Mouse (Mus musculus) forebrain, embryonic 16.5 days (tissue): Measurements from ENCODE around the gene Serpinh1. TPM values are rescaled to one million over a fixed set of nuclear protein-coding genes. Genes with fewer than 3 reads are reported as not detected.

Experiments used
- ATAC-seq: fragments of 200-750 bp; cut with Nextera tagmentation; 2 replicates; pipeline ENCODE4 v1.8.0; 2017; ENCODE audit warnings: mild to moderate bottlenecking, moderate library complexity
- H3K27ac ChIP-seq: fragments of 300-500 bp; sonication (generic); 2 replicates; pipeline ENCODE4 v1.5.1; 2014; ENCODE audit warnings: low read length, control low read depth
- H3K27me3 ChIP-seq: fragments of 300-500 bp; sonication (generic); replicated peaks from 2 replicates; pipeline ENCODE4 v1.6.1; 2014; ENCODE audit warnings: low read length; ENCODE audit not compliant: control insufficient read depth, insufficient read depth
- H3K36me3 ChIP-seq: fragments of 300-500 bp; sonication (generic); 2 replicates; pipeline ENCODE4 v1.6.1; 2014; ENCODE audit not compliant: control insufficient read depth, insufficient read depth
- H3K4me1 ChIP-seq: fragments of 300-500 bp; sonication (generic); replicated peaks from 2 replicates; pipeline ENCODE4 v1.6.1; 2014; ENCODE audit warnings: low read length; ENCODE audit not compliant: control insufficient read depth, insufficient read depth
- H3K4me2 ChIP-seq: fragments of 300-500 bp; sonication (generic); 2 replicates; pipeline ENCODE4 v1.6.1; 2014; ENCODE audit warnings: mild to moderate bottlenecking, low read length, control low read depth
- H3K4me3 ChIP-seq: fragments of 300-500 bp; sonication (generic); replicated peaks from 2 replicates; pipeline ENCODE4 v1.5.1; 2014; ENCODE audit warnings: mild to moderate bottlenecking, low read length, control low read depth
- H3K9ac ChIP-seq: fragments of 300-500 bp; sonication (generic); replicated peaks from 2 replicates; pipeline ENCODE4 v1.6.1; 2014; ENCODE audit warnings: low read depth, low read length, control low read depth
- H3K9me3 ChIP-seq: fragments of 300-500 bp; sonication (generic); 2 replicates; pipeline ENCODE4 v1.6.1; 2016; ENCODE audit warnings: low read length; ENCODE audit not compliant: control insufficient read depth
- WGBS: fragments of 180-500 bp; shearing (Covaris S2); extraction: QIAGEN DNeasy Blood & Tissue Kit; methylation state at CpG from one replicate; pipeline ENCODE4 v1.1.7; 2014; 5-methylcytosine and 5-hydroxymethylcytosine counted together
- polyA plus RNA-seq: library from polyadenylated mRNA; unstranded; fragments of >200 nt; fragmentation: Nextera tagmentation; extraction: Ambion mirVana; gene quantifications from 2 replicates; pipeline ENCODE4 v1.2.1, GENCODE M21; 2015

The Serpinh1 gene
- polyA plus RNA-seq, 1 experiment from 2014 or later: 201 TPM

DNA sequence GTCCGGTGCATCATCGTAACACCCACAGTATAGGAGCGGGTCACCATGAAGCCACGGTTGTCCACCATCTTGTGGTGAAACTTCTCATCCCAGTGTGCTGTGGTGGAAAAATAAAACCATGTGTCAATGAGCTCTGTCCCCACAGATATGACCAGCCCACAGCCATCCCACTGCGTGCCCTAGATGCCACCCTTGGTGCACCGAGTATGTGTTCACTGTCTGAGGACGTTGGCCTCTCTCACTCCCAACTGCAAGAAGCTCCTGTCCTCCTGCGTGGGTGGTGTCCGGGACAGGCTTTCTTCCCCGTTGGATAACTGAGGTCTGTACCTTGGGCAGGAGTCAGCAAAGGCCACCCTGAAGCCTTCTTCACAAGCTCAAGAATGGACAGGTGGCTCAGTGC lies 5.8 kb downstream of the Serpinh1 start:
- no peak for ATAC-seq
- Histone ChIP-seq H3K9me3 (no peaks in the 10 kb centered on the region), H3K27me3 (no peaks in the 10 kb centered on the region), H3K27ac (no peak overlapping the region), H3K9ac (no peak overlapping the region), H3K4me1 (peaks cover 17% of the 10 kb centered on the region), H3K4me3 (no peak overlapping the region), H3K4me2 (no peak overlapping the region), H3K36me3 (no peaks in the 10 kb centered on the region)
- 94% methylated on average over 10 of the region's 10 CpGs for WGBS

DNA sequence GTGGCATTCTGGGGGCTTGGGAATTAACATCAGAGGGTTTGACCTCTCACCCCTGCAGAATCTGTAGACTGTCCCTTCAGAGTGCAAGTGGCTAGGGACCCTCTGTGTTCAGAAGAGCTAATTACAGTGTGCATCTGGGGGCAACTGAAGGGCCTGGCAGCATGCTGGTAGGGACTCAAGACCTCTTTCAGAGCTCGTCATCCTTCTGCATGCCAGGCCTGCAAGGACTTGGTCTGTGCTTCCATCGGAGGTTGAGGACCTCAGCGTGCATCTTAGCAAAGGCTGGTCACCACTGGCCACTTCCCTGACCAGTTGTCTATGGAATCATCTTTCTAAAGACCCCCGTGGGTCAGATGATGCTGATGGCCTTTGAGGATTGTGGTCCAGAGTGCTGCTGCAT lies 9.5 kb downstream of the Serpinh1 start:
- no peak overlapping the region for H3K4me3 ChIP-seq
- no peaks in the 10 kb centered on the region for H3K27me3 ChIP-seq
- no peaks in the 10 kb centered on the region for H3K9me3 ChIP-seq
- H3K9ac ChIP-seq: no peak overlapping the region
- no peak overlapping the region for H3K27ac ChIP-seq
- H3K4me2 ChIP-seq: no peak overlapping the region
- no peaks in the 10 kb centered on the region for H3K36me3 ChIP-seq
- WGBS: 91% methylated on average over 4 of the region's 4 CpGs
- ATAC-seq: no peak
- H3K4me1 ChIP-seq: no peaks in the 10 kb centered on the region

DNA sequence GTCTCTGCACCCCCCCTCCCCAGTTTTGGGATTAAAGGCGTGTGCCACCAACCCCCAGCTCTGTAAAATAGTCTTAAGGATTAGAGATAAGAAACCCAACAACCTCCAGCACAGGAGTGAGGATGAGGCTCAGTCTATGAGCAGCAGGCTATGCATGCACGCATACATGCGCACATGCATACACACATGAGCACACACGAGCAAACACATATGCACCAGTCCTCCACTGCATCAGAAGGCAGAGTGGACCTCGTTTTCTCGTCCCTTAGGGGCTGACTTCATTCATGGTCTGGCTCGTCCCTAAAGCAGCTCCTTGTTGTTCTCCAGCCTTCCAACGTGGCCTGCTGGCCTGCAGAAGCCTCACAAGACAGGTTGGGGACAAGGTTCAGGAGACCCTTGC lies 12.3 kb downstream of the Serpinh1 start:
- H3K4me1 ChIP-seq: no peaks in the 10 kb centered on the region
- H3K27me3 ChIP-seq: no peaks in the 10 kb centered on the region
- no peak overlapping the region for H3K4me3 ChIP-seq
- H3K9me3 ChIP-seq: no peaks in the 10 kb centered on the region
- H3K9ac ChIP-seq: no peak overlapping the region
- peaks cover 15% of the 10 kb centered on the region for H3K36me3 ChIP-seq
- H3K27ac ChIP-seq: no peak overlapping the region
- WGBS: 85% methylated on average over 8 of the region's 8 CpGs
- no peak overlapping the region for H3K4me2 ChIP-seq
- ATAC-seq: no peak

DNA sequence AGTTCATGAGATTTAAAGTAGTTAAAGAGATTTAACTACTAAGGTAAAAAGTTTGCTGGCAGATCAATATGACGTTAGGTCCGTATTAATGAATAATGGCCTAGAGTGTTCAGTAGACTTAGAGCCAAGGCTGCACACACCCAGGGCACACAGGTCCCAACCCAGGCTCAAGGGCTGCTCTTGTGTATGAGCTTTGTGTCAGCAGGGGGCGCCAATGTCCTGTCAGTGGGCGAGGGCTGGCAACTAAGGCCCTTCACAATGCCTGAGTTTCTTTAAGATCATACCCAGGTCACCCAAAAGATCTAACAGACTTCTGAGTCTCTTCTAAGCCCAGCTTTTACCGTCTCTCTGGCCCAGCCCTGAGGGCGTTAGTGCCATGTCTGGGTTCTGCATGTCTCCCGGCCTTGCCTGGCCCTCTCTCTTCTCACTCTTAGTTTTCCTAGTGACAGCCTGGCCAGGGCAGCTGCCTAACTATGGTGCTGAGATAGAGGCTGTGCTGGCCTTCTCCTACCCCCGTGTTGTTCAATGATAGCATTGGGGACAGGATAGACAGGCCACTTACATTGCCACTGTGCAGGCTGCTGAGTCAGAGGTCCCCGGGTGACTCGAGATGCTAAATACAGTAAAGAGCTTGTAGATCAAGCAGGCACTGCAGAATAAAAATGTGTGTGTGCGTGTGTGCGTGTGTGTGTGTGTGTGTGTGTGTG lies 20.1 kb downstream of the Serpinh1 start:
- Histone ChIP-seq H3K4me3 (no peak overlapping the region), H3K27ac (no peak overlapping the region), H3K9me3 (no peaks in the 10 kb centered on the region), H3K4me2 (no peak overlapping the region), H3K9ac (no peak overlapping the region), H3K4me1 (no peaks in the 10 kb centered on the region), H3K27me3 (no peaks in the 10 kb centered on the region), H3K36me3 (peaks cover 15% of the 10 kb centered on the region)
- 44% methylated on average over 12 of the region's 12 CpGs for WGBS
- ATAC-seq: peak; percentile 74

DNA sequence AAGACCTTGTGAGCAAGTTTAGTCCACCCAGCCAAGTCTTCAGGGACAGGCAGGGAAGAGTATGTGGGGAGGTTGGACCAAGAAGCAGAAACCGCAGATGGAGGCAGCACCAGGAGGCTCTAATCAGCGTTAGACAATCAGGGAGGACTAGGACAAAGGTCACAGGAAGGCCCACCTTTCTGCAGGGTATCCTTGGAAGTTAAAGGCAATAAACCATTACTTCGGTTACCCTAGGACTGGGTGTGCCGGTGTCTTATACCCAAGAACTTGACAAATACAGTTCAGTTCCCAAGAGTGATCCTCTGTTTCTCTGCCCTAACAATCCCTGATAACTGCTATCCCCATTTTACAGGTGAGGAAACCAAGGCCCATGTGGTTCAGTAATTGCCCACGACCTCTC lies 23.0 kb downstream of the Serpinh1 start:
- Histone ChIP-seq H3K4me2 (no peak overlapping the region), H3K9ac (no peak overlapping the region), H3K27ac (no peak overlapping the region), H3K27me3 (no peaks in the 10 kb centered on the region), H3K9me3 (no peaks in the 10 kb centered on the region), H3K4me1 (no peaks in the 10 kb centered on the region; the same call in 1 of the 2 replicates), H3K36me3 (no peaks in the 10 kb centered on the region), H3K4me3 (no peak overlapping the region)
- no peak for ATAC-seq
- 89% methylated on average over 5 of the region's 5 CpGs for WGBS

DNA sequence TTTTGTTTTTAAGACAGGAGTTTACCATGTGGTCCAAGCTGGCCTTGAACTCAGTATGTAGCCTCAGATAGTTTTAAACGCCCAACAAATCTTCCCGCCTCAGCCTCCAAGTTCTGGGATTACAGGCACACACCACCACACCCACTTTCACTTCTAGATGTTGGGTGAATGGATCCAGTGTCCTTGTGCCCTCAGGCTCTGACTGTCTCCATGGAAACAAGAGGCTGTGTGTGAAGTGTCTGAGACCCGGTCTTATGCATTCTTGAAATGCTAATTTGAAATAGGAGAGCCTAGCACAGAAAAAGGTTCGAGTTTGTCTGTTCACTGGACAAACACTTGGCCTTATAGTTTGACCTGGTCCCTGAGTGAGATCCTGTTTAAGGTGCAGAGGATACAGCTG lies 24.2 kb downstream of the Serpinh1 start:
- Histone ChIP-seq H3K9me3 (no peaks in the 10 kb centered on the region), H3K4me3 (no peak overlapping the region), H3K9ac (no peak overlapping the region), H3K4me1 (no peaks in the 10 kb centered on the region; the same call in 1 of the 2 replicates), H3K4me2 (no peak overlapping the region), H3K27ac (no peak overlapping the region), H3K27me3 (no peaks in the 10 kb centered on the region), H3K36me3 (no peaks in the 10 kb centered on the region)
- no peak for ATAC-seq
- 41% methylated on average over 4 of the region's 4 CpGs for WGBS

DNA sequence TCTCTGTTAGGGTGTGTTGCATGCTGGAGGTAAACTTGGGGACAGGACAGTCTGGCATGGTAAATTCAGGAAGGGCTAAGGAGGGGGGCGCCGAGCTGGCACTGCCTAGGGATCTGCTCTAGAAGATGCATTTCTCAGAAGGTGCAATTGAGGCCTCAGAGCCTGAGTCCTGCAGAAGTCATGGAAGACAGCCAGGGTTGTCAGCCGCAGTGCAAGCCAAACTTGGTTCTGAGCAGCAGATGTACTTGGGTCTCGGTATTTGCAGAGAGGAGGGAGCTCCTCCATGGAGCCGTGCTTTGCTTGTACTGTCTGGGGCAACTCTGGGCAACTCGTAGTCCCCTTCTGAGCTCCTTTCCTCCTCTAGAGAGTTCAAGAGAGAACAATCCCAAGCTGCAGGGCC lies 26.9 kb downstream of the Serpinh1 start:
- Histone ChIP-seq H3K9me3 (no peaks in the 10 kb centered on the region), H3K36me3 (peaks cover 2% of the 10 kb centered on the region; the same call in 1 of the 2 replicates), H3K9ac (no peak overlapping the region), H3K27me3 (no peaks in the 10 kb centered on the region), H3K27ac (no peak overlapping the region), H3K4me2 (no peak overlapping the region), H3K4me3 (no peak overlapping the region), H3K4me1 (no peaks in the 10 kb centered on the region; the same call in 1 of the 2 replicates)
- 78% methylated on average over 6 of the region's 6 CpGs for WGBS
- ATAC-seq: no peak

DNA sequence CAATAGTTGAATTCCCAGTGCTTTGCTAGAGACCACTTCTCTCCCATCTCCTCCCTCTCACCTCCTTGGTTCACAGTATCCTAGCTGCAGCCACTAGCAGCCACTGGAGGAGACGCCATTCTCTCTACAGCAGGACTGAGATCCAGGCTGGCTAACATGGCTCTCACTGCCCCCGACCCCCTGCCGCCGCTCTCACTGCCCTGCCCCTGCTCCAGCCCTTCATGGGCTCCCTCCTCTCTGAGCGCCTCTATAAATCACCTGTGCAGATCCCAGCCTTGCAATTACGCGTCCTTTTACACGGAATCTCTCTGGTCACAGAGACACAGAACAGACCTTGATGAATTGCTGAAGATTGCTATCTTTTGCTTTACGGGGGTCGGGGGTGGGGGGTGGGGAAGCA lies 28.2 kb downstream of the Serpinh1 start:
- H3K4me2 ChIP-seq: no peak overlapping the region
- no peaks in the 10 kb centered on the region for H3K27me3 ChIP-seq
- no peak for ATAC-seq
- WGBS: 40% methylated on average over 10 of the region's 10 CpGs
- H3K4me3 ChIP-seq: no peak overlapping the region
- peaks cover 2% of the 10 kb centered on the region; the same call in 1 of the 2 replicates for H3K36me3 ChIP-seq
- H3K9ac ChIP-seq: no peak overlapping the region; the same call in 1 of the 2 replicates
- no peaks in the 10 kb centered on the region for H3K9me3 ChIP-seq
- H3K4me1 ChIP-seq: no peaks in the 10 kb centered on the region; the same call in 1 of the 2 replicates
- no peak overlapping the region for H3K27ac ChIP-seq

DNA sequence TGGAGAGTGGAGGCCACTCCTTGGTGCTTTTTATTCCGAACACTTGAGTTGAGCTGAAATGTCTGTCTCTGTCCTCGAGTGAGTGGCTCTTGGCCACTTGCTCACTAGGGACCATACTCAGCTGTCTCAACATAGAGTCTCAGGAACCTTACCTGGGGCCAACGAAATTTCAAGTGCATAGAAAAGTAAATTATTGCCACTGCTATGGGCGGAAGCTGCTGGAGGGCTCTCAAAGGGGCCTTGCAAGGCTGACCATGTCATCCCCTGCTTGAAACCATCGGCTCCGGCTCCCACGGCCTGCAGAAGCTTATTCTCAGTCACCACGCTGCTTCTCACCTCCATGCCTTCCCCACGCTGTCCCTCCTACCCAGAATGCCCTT lies 29.7 kb downstream of the Serpinh1 start:
- Histone ChIP-seq H3K27me3 (no peaks in the 10 kb centered on the region), H3K36me3 (peaks cover 2% of the 10 kb centered on the region; the same call in 1 of the 2 replicates), H3K9ac (no peak overlapping the region), H3K4me2 (no peak overlapping the region), H3K27ac (no peak overlapping the region), H3K4me3 (no peak overlapping the region), H3K9me3 (no peaks in the 10 kb centered on the region), H3K4me1 (no peaks in the 10 kb centered on the region; the same call in 1 of the 2 replicates)
- no peak for ATAC-seq
- 95% methylated on average over 9 of the region's 9 CpGs for WGBS
